Mouse (Mus musculus): Measurements from ENCODE around the gene Ss18l1.

The Ss18l1 gene

GRCm38 (mm10) chr2:180085926-180086636, 43.8 kb downstream of the Ss18l1 start:
- no peak for DNase-seq (ENCODE audit: extremely low spot score)

- DNase-seq (ENCODE audit: extremely low spot score), result no peak
Measured at GRCm38 (mm10) chr2:180086637-180087027, 44.3 kb downstream of the Ss18l1 start.

GRCm38 (mm10) chr2:180087472-180087871, 45.2 kb downstream of the Ss18l1 start:
- DNase-seq (ENCODE audit: extremely low spot score), result no peak

DNA sequence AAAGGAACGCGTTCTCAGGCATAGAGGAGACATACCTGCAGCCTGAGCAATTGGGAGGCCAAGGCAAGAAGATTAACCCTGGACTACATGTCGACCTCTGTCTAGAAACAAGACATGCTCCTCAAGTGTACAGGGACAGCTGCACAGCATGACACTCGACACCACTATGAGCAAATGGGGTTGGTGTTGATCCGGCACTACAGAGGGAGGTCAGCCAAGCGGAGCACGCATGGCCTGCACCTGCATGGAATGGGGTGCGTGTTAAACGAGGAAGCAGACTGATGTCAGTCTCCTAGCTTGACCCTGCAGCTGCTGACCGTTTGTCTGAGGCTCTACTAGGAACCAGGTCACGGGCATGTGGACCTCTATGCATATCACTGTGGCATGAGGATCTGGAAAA, 48.0 kb downstream of the Ss18l1 start:
- no peak for DNase-seq (ENCODE audit: extremely low spot score)

- no peak for DNase-seq (ENCODE audit: extremely low spot score)
Measured at GRCm38 (mm10) chr2:180095711-180096110, 53.4 kb downstream of the Ss18l1 start.

DNA sequence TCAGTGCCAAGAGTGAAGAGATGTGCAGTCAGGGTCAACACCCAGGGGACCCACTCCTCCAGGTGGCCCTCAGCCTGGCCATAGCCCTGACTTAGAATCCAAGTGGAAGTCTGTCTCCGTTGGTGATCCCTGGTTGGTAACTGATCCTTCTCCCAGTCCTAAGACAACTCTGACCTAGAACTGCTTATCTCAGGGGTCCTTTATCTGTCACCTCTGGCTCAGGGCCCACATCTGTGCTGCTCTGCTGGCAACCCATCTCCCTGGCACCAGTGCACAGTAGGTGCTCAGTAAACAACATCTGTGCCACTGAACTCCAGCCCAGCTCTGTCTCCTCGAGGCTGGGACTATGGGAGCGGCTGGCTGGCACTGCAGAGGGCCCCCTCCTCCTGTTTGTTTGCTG, 55.3 kb downstream of the Ss18l1 start:
- DNase-seq (ENCODE audit: extremely low spot score), result no peak

DNA sequence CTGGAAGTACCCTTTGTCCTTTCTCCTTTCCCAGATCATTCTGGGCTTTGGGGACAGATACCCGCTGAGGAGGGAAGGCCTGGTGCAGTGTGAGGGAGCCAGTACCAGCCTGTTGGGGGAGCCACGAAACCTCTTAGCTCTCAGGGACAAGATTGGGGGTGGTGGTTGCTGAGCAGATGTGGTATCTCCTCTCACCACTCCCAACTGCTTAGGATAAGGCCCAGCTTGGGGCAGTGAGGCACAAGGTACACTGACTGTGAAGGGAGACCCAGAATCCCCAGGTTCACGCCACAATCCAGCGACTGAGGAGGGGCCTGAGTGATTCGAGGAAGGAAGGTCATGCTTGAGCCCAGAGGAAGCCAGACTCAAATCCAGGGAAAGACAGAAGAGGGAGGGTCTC, 55.9 kb downstream of the Ss18l1 start:
- no peak for DNase-seq (ENCODE audit: extremely low spot score)

- DNase-seq (ENCODE audit: extremely low spot score), result no peak
Measured at GRCm38 (mm10) chr2:180099529-180099928, 57.2 kb downstream of the Ss18l1 start.

GRCm38 (mm10) chr2:180103151-180103977, 61.1 kb downstream of the Ss18l1 start:
- peak; percentile 15 for DNase-seq (ENCODE audit: extremely low spot score)

DNA sequence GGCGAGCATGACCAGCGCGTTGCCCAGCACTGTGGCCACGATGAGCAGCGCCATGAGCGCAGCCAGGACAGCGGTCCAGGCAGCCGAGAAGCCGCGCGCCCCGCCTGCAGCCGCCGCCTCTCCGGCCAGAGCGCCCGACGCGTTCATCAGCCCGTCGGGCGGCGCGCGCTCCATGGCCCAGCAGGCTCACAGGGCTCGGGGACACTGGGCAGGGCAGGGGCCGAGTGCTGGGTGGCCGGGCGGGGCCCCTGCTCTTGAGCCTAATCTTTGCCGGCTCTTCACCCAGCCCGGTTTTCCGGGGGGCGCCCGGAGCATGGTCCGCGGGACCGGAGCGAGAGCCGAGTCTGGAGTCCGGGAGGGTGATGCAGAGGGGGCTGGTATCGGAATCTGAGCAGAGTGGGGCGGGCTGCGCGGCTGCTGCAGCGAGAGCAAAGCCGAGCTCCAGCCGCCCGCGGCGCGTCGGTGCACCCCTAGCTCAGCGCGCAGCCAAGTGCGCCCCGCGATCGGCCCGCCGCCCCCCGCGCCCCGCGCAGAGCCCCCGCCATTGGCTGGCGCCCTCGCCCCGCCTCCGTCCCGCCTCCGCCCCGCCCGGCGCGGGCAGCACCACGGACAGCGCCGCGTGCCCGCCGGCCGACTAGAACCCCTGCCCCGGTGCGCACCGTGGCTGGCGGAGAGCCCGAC, 61.8 kb downstream of the Ss18l1 start, which contains the start of gene Hrh3:
Hrh3 (minus strand) TSS at position 511 of the 681 bp plus-strand sequence.
- peak; percentile 88 for DNase-seq (ENCODE audit: extremely low spot score)

- DNase-seq (ENCODE audit: extremely low spot score), result peak; percentile 16
Measured at GRCm38 (mm10) chr2:180104659-180105377, 62.5 kb downstream of the Ss18l1 start.

DNA sequence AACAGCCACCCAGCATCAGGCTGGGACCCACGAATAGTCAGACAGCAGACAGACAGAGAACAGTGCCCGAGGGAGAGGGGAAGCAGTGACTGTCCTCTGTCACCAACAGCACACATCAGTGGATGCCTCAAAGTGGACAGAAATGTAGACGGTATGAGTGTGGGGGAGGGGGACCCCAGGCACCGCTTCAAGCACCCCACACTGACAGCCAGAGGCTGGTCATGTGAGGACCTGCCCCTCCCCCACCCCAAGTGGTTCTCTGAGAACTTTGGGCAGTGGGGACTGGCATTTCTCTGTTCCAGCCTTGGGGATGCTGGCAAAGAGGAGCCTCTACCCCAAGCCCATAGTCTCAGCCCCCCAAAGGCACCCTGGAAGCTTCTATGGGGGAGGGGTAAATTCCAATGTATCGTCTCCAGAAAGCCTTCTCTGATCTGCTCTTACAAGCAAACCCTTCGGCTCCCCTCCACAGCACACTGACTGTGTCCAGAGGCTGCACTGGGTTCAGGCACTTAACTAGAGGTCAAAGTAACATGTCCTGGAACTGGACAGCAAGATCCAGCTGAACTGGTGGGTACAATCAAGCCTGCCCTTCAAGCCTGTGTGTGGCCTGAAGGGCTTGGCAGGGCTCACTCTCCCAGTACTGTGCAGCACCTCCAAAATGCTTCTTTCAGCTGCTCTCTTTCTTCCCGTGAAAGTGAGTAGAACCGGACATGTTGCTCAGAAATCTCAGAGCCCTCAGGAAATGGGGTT, 63.3 kb downstream of the Ss18l1 start:
- no peak for DNase-seq (ENCODE audit: extremely low spot score)

- no peak for DNase-seq (ENCODE audit: extremely low spot score)
Measured at GRCm38 (mm10) chr2:180107081-180107480, 64.8 kb downstream of the Ss18l1 start.

DNA sequence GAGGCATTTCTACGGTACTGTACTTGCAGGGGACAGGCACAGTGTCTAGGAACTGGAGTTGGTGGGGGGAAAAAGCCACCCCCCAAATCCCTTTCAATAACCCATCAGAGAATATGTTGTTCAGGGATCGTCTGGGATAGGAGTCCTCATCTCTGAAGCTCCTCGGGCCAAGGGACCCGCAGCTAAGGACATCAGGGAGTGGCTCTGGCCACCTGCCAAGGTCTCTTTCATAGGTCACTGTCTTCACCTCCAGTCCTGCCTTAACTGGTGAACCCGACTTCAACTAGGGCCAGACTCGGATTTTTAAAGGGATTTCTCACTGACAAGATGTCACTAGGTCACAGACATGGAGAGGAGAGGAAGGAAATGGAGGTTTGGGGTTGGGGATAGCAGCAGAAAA, 66.0 kb downstream of the Ss18l1 start:
- no peak for DNase-seq (ENCODE audit: extremely low spot score)

- no peak for DNase-seq (ENCODE audit: extremely low spot score)
Measured at GRCm38 (mm10) chr2:180113909-180114890, 71.9 kb downstream of the Ss18l1 start.

- DNase-seq (ENCODE audit: extremely low spot score), result no peak
Measured at GRCm38 (mm10) chr2:180115279-180115678, 73.0 kb downstream of the Ss18l1 start.

GRCm38 (mm10) chr2:180116081-180116493, 73.8 kb downstream of the Ss18l1 start:
- DNase-seq (ENCODE audit: extremely low spot score), result no peak

DNA sequence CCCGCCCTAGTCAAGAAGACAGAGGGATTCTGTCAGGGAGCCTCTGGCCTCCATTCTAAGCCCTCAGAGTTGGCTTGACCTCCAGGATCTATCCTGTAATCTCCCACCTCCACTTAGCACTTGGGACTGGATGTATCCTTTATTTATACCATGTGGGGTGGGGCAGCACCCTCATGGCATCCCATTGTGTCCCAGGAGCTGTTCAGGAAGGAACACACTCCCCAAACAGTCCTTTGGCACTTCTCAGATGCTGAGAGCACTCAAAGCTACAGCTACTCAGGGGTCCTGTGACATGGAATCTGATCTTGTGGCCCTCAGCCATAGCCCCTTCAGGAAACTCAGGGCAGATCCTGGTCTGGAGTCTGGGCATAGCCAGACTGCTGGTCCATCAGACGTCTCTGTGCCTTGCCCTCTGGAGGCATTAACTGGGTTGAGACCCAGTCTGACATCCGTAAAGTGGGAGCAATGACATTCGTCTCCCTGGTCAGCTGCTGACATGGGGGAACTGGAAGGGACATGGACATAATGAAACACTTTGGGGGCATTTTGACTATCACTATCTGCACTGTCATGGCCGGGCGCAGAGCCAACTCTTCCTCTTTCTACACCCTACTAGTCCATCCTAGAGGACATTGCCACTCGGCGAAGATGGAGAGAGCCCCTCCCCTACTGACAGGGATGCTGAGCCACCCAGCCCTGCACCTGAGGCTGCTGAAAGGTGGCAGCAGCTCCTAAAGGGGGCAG, 74.6 kb downstream of the Ss18l1 start:
- no peak for DNase-seq (ENCODE audit: extremely low spot score)

All from embryo, embryonic 9.5 days (tissue).